Comparison of ENCODE assay signal across 22 mouse cellular contexts in genomic region chr5:115853691-115854090, GRCm38 (mm10). TPM values are rescaled to one million over a fixed set of nuclear protein-coding genes. Genes with fewer than 3 reads are reported as not detected.
A peak's percentile ranks its signal among the peaks of the same experiment; 100 is the strongest.
DNase-seq lines count a peak whose midpoint lies in the region; ATAC-seq and TF ChIP-seq lines count a peak whose summit lies in the region.
"Had no signal": no experiment of that assay in that cellular context is flagged by ENCODE, and none has a peak within 500 bp of the region (broad histone marks: within the 10 kb centered on the region; RNA-seq: fewer than 3 reads in every experiment).

No protein-coding gene starts in this region.

- 87% methylated on average over 9 of the region's 9 CpGs for WGBS in heart, postnatal 0 days
- WGBS in limb, embryonic 10.5 days: 93% methylated on average over 9 of the region's 9 CpGs

- intact Hi-C loops in heart, postnatal 36 days (cut with DNase I): no loop called here

- H3K9me3 ChIP-seq in heart, postnatal 0 days (replicated peaks; ENCODE audit: control insufficient read depth, low read length): no peaks in the 10 kb centered on the region
- H3K9me3 ChIP-seq in ES-Bruce4 (replicated peaks; ENCODE audit: control insufficient read depth, insufficient read depth, low read length, poor library complexity, severe bottlenecking): no peaks in the 10 kb centered on the region
- H3K9me3 ChIP-seq in limb, embryonic 10.5 days (replicated peaks): no peaks in the 10 kb centered on the region
- H3K9me3 ChIP-seq: forebrain, embryonic 13.5 days; heart, embryonic 10.5 days; hindbrain, embryonic 13.5 days; intestine, embryonic 15.5 days had no signal

- no peak overlapping the region for H3K9ac ChIP-seq in heart, postnatal 0 days (replicated peaks; ENCODE audit: low read depth, low read length)
- no peak overlapping the region for H3K9ac ChIP-seq in ES-Bruce4 (ENCODE audit: low read depth, poor library complexity, severe bottlenecking)
- H3K9ac ChIP-seq: forebrain, embryonic 13.5 days; heart, embryonic 13.5 days; hindbrain, embryonic 13.5 days; intestine, embryonic 15.5 days had no signal

- no peak for DNase-seq in heart, postnatal 0 days (ENCODE audit: low spot score)
- DNase-seq in heart, postnatal 36 days: no peak
- peak; percentile 74 for DNase-seq in R1 (ENCODE audit: low read depth, low spot score)
- no peak for DNase-seq in cerebellum, postnatal 14 days
- no peak for DNase-seq in heart, adult 8-10 months (ENCODE audit: low spot score)
- DNase-seq in limb, embryonic 10.5 days (ENCODE audit: low spot score): no peak
- DNase-seq: B cell, adult 2 months; cerebellum, adult 11 months; cerebellum, adult 2 months; cerebellum, postnatal 10 days; gastrocnemius, postnatal 25 days had no signal

- no peak for TF ChIP-seq EP300 in heart, postnatal 0 days (IDR thresholded peaks at IDR 0.05; ENCODE audit: low read depth)
- no peak for TF ChIP-seq EP300 in ES-Bruce4 (IDR thresholded peaks at IDR 0.05; ENCODE audit: insufficient read depth, low read depth, low read length)

- no peak overlapping the region for H3K4me3 ChIP-seq in heart, postnatal 0 days (ENCODE audit: low read depth, low read length)
- H3K4me3 ChIP-seq in ES-Bruce4 (ENCODE audit: low read depth, low read length): peak overlapping the region; percentile 54
- no peak overlapping the region for H3K4me3 ChIP-seq in limb, embryonic 10.5 days
- H3K4me3 ChIP-seq: forebrain, embryonic 10.5 days; forebrain, embryonic 13.5 days; heart, embryonic 10.5 days; heart, embryonic 13.5 days; hindbrain, embryonic 10.5 days; hindbrain, embryonic 13.5 days; intestine, embryonic 15.5 days had no signal

- no peaks in the 10 kb centered on the region; the same call in 1 of the 2 replicates for H3K4me1 ChIP-seq in heart, postnatal 0 days (ENCODE audit: control insufficient read depth, insufficient read depth)
- peaks cover 2% of the 10 kb centered on the region for H3K4me1 ChIP-seq in ES-Bruce4 (ENCODE audit: control insufficient read depth, insufficient read depth, low read length)
- no peaks in the 10 kb centered on the region for H3K4me1 ChIP-seq in limb, embryonic 10.5 days
- H3K4me1 ChIP-seq: heart, embryonic 10.5 days; heart, embryonic 13.5 days; intestine, embryonic 15.5 days had no signal

- no peaks in the 10 kb centered on the region for H3K27me3 ChIP-seq in heart, postnatal 0 days (ENCODE audit: control insufficient read depth, insufficient read depth, low read length)
- no peaks in the 10 kb centered on the region for H3K27me3 ChIP-seq in ES-Bruce4 (ENCODE audit: control insufficient read depth, insufficient read depth, low read length, poor library complexity, severe bottlenecking)
- no peaks in the 10 kb centered on the region for H3K27me3 ChIP-seq in limb, embryonic 10.5 days (ENCODE audit: low read depth, poor library complexity, severe bottlenecking)
- H3K27me3 ChIP-seq: CH12.LX; forebrain, embryonic 13.5 days; heart, embryonic 13.5 days; hindbrain, embryonic 13.5 days; intestine, embryonic 15.5 days had no signal

- no peak for ATAC-seq in heart, postnatal 0 days (ENCODE audit: insufficient read depth, low read depth)
- ATAC-seq: forebrain, embryonic 13.5 days; forebrain, embryonic 16.5 days; hindbrain, embryonic 16.5 days had no signal

- no peak overlapping the region for H3K4me2 ChIP-seq in heart, postnatal 0 days (ENCODE audit: low read depth, low read length)
- H3K4me2 ChIP-seq: forebrain, embryonic 13.5 days; heart, embryonic 13.5 days; hindbrain, embryonic 13.5 days; intestine, embryonic 15.5 days had no signal

- TF ChIP-seq CTCF in heart, postnatal 0 days (IDR thresholded peaks at IDR 0.05; ENCODE audit: low read depth): no peak
- TF ChIP-seq CTCF in ES-Bruce4 (IDR thresholded peaks at IDR 0.05; ENCODE audit: low read depth, low read length): no peak

- TF ChIP-seq POLR2A in ES-Bruce4 (IDR thresholded peaks at IDR 0.05; ENCODE audit: insufficient read depth, low read length): no peak

- peaks cover 39% of the 10 kb centered on the region for H3K36me3 ChIP-seq in heart, postnatal 0 days (replicated peaks; ENCODE audit: control insufficient read depth, insufficient read depth, low read length)
- H3K36me3 ChIP-seq in ES-Bruce4 (ENCODE audit: control insufficient read depth, insufficient read depth, low read length, poor library complexity, severe bottlenecking): peaks cover 26% of the 10 kb centered on the region
- H3K36me3 ChIP-seq in limb, embryonic 10.5 days: peaks cover 86% of the 10 kb centered on the region

- H3K27ac ChIP-seq in heart, postnatal 0 days (ENCODE audit: low read depth): peak overlapping the region; percentile 18
- no peak overlapping the region for H3K27ac ChIP-seq in ES-Bruce4 (ENCODE audit: insufficient read depth, low read length)
- no peak overlapping the region for H3K27ac ChIP-seq in limb, embryonic 10.5 days
- H3K27ac ChIP-seq: forebrain, embryonic 10.5 days; forebrain, embryonic 13.5 days; heart, embryonic 10.5 days; heart, embryonic 13.5 days; hindbrain, embryonic 10.5 days; hindbrain, embryonic 13.5 days; intestine, embryonic 15.5 days had no signal

RNA-seq across cellular contexts. Expression of gene Cit, which starts 8.6 kb away (rescaled TPM):
- 11.5 and 17.4 TPM in 2 replicates for total RNA-seq in heart, postnatal 0 days (2014; rRNA removed; ENCODE audit: low replicate concordance)
- polyA plus RNA-seq in heart, postnatal 0 days (2015; fragmentation: Nextera tagmentation; extraction: Ambion mirVana): 4.1 and 4.9 TPM in 2 replicates
- total RNA-seq in heart, postnatal 36 days (2021): 1 to 10 TPM; 1.7 to 2.2 TPM
- polyA plus RNA-seq in ES-Bruce4 (2011; ENCODE audit: insufficient read depth, insufficient read length, low read depth, missing spikeins): 59.5 and 67.1 TPM in 2 replicates
- total RNA-seq in heart, adult 8-10 months (2022): 1 to 10 TPM; 1.1 to 1.6 (median 1.3) TPM
- 36.0 and 39.4 TPM in 2 replicates for polyA plus RNA-seq in limb, embryonic 10.5 days (2016; fragmentation: Nextera tagmentation; extraction: Ambion mirVana)
